ENCODE assay signal across 8 mouse cellular contexts in genomic region chr7:3411160-3411941, GRCm38 (mm10). TPM values are rescaled to one million over a fixed set of nuclear protein-coding genes. Genes with fewer than 3 reads are reported as not detected.
DNase-seq lines count a peak whose midpoint lies in the region; ATAC-seq and TF ChIP-seq lines count a peak whose summit lies in the region.

No protein-coding gene starts in this region.

- H3K9ac ChIP-seq in forebrain, embryonic 15.5 days (replicated peaks): peak overlapping the region; percentile 44
- H3K9ac ChIP-seq in stomach, postnatal 0 days (ENCODE audit: low read length): no peak overlapping the region

- no peaks in the 10 kb centered on the region for H3K9me3 ChIP-seq in forebrain, embryonic 15.5 days
- H3K9me3 ChIP-seq in midbrain, embryonic 10.5 days (replicated peaks): 0 out of 2 replicates have a peak, but pooled peaks cover 3% of the 10 kb centered on the region
- H3K9me3 ChIP-seq in stomach, postnatal 0 days (ENCODE audit: control insufficient read depth, low read length): no peaks in the 10 kb centered on the region

- no peak overlapping the region; the same call in 1 of the 2 replicates for H3K27ac ChIP-seq in forebrain, embryonic 15.5 days (replicated peaks)
- H3K27ac ChIP-seq in midbrain, embryonic 10.5 days (replicated peaks): peak overlapping the region; percentile 75
- H3K27ac ChIP-seq in stomach, postnatal 0 days (replicated peaks): no peak overlapping the region

- peak; percentile 11 to 26 for DNase-seq in spleen, adult 18-20 months
- no peak for DNase-seq in spleen, postnatal 14 days (ENCODE audit: low spot score in 2 of 2)
- DNase-seq in cerebellum, adult 11-12 months: peak; percentile 70
- DNase-seq in kidney, postnatal 14 days: peak; percentile 28
- DNase-seq in midbrain, embryonic 10.5 days (ENCODE audit: low spot score): peak; percentile 84
- DNase-seq in stomach, postnatal 0 days (ENCODE audit: low spot score): peak; percentile 25
- DNase-seq in spleen, adult 12 weeks (ENCODE audit: low spot score): no peak

- H3K36me3 ChIP-seq in forebrain, embryonic 15.5 days: no peaks in the 10 kb centered on the region
- no peaks in the 10 kb centered on the region for H3K36me3 ChIP-seq in midbrain, embryonic 10.5 days
- H3K36me3 ChIP-seq in stomach, postnatal 0 days (ENCODE audit: control insufficient read depth, insufficient read depth, low read length): no peaks in the 10 kb centered on the region

- peak; percentile 87 for ATAC-seq in forebrain, embryonic 15.5 days (replicated peaks)
- ATAC-seq in stomach, postnatal 0 days (ENCODE audit: low FRiP score, low TSS enrichment): peak; percentile 57; the same call in 1 of the 2 replicates

- 0% methylated on average over 33 of the region's 33 CpGs for WGBS in forebrain, embryonic 15.5 days
- under 1% methylated on average over 33 of the region's 33 CpGs for WGBS in midbrain, embryonic 10.5 days
- under 1% methylated on average over 33 of the region's 33 CpGs for WGBS in stomach, postnatal 0 days

- no peak for TF ChIP-seq CTCF in stomach, postnatal 0 days (IDR thresholded peaks at IDR 0.05; ENCODE audit: low read depth)

- peak overlapping the region; percentile 77 for H3K4me2 ChIP-seq in forebrain, embryonic 15.5 days (replicated peaks)
- H3K4me2 ChIP-seq in stomach, postnatal 0 days (replicated peaks; ENCODE audit: low read depth): peak overlapping the region; percentile 49

- no peak for TF ChIP-seq EP300 in stomach, postnatal 0 days (optimal IDR thresholded peaks at IDR 0.05)

- peak overlapping the region; percentile 37 for H3K4me3 ChIP-seq in forebrain, embryonic 15.5 days
- H3K4me3 ChIP-seq in midbrain, embryonic 10.5 days: peak overlapping the region; percentile 58
- H3K4me3 ChIP-seq in stomach, postnatal 0 days (ENCODE audit: low read depth, low read length): peak overlapping the region; percentile 19

- peaks cover 30% of the 10 kb centered on the region for H3K4me1 ChIP-seq in forebrain, embryonic 15.5 days
- H3K4me1 ChIP-seq in midbrain, embryonic 10.5 days: peaks cover 29% of the 10 kb centered on the region
- H3K4me1 ChIP-seq in stomach, postnatal 0 days (replicated peaks; ENCODE audit: control insufficient read depth, insufficient read depth): no peaks in the 10 kb centered on the region; the same call in 1 of the 2 replicates

- H3K27me3 ChIP-seq in forebrain, embryonic 15.5 days: peaks cover 15% of the 10 kb centered on the region
- peaks cover 55% of the 10 kb centered on the region for H3K27me3 ChIP-seq in midbrain, embryonic 10.5 days (ENCODE audit: low read depth, poor library complexity, severe bottlenecking)
- H3K27me3 ChIP-seq in stomach, postnatal 0 days (ENCODE audit: control insufficient read depth, insufficient read depth, low read length): peaks cover 18% of the 10 kb centered on the region

RNA-seq across cellular contexts. Expression of gene Cacng6, which starts 12.6 kb away (rescaled TPM):
- polyA plus RNA-seq in forebrain, embryonic 15.5 days (2015; fragmentation: Nextera tagmentation; extraction: Ambion mirVana): 0.08 and 0.14 TPM in 2 replicates
- not detected in 2 replicates for polyA plus RNA-seq in midbrain, embryonic 10.5 days (2016; fragmentation: Nextera tagmentation; extraction: Ambion mirVana)
- polyA plus RNA-seq in stomach, postnatal 0 days (2015; fragmentation: Nextera tagmentation; extraction: Ambion mirVana): 0.22 and 0.39 TPM in 2 replicates

RNA-seq across cellular contexts. Expression of gene Cacng8, which starts 20.9 kb away (rescaled TPM):
- 12.5 and 16.4 TPM in 2 replicates for polyA plus RNA-seq in forebrain, embryonic 15.5 days (2015; fragmentation: Nextera tagmentation; extraction: Ambion mirVana)
- polyA plus RNA-seq in midbrain, embryonic 10.5 days (2016; fragmentation: Nextera tagmentation; extraction: Ambion mirVana): 5.1 and 8.3 TPM in 2 replicates
- 0.29 and 0.35 TPM in 2 replicates for polyA plus RNA-seq in stomach, postnatal 0 days (2015; fragmentation: Nextera tagmentation; extraction: Ambion mirVana)

Comparison
In these comparisons a context has a peak if more than half of its experiments do, and no peak if none do; other contexts are left out.
1. DNase-seq: peak in spleen, adult 18-20 months (2 of 2), cerebellum, adult 11-12 months (single experiment), kidney, postnatal 14 days (single experiment), midbrain, embryonic 10.5 days (single experiment) and stomach, postnatal 0 days (single experiment); none in spleen, postnatal 14 days (0 of 2) and spleen, adult 12 weeks (single experiment).
2. Peak in every context shown above with its lines, with median percentiles within 50 percentile points of each other: H3K4me3 ChIP-seq.